Mouse (Mus musculus) C2C12 (cell line): ENCODE measurements around the gene 1700013G24Rik.

Source experiments
- CEBPB ChIP-seq: IDR thresholded peaks from one replicate; pipeline ENCODE4 v1.6.1; 2011; ENCODE audit warnings: low read depth, mild to moderate bottlenecking, control low read depth, moderate library complexity
- CTCF ChIP-seq: IDR thresholded peaks from one replicate; pipeline ENCODE4 v1.5.1; 2011; ENCODE audit not compliant: control insufficient read depth, insufficient read depth, insufficient read length
- FOSL1 ChIP-seq: IDR thresholded peaks from one replicate; pipeline ENCODE4 v1.8.0; 2011; ENCODE audit warnings: mild to moderate bottlenecking, low read length; ENCODE audit not compliant: poor library complexity, insufficient read depth, severe bottlenecking
- MAX ChIP-seq: IDR thresholded peaks from one replicate; pipeline ENCODE4 v1.6.1; 2011; ENCODE audit warnings: mild to moderate bottlenecking, control low read depth
- MYOG ChIP-seq: IDR thresholded peaks from one replicate; pipeline ENCODE4 v1.6.1; 2011; ENCODE audit not compliant: control insufficient read depth, insufficient read length; ENCODE audit errors: extremely low read depth
- USF1 ChIP-seq: IDR thresholded peaks from one replicate; pipeline ENCODE4 v1.6.1; 2011; ENCODE audit warnings: low read depth, mild to moderate bottlenecking, control low read depth, moderate library complexity

- no peak for TF ChIP-seq CTCF
- no peak for TF ChIP-seq USF1
- no peak for TF ChIP-seq MAX
- no peak for TF ChIP-seq MYOG
- TF ChIP-seq CEBPB = no peak
- TF ChIP-seq FOSL1 = no peak
Measured at GRCm38 (mm10) chr4:137458310-137458709, 5.2 kb downstream of the 1700013G24Rik start.
